Mouse (Mus musculus) embryo, embryonic 10.5 days (tissue): ENCODE results near the gene Rpa2.

ENCODE experiments used
- DNase-seq: peaks from one replicate; pipeline ENCODE4 v3.0.0-alpha.2; 2015; ENCODE audit warnings: low spot score

Gene Rpa2

DNA sequence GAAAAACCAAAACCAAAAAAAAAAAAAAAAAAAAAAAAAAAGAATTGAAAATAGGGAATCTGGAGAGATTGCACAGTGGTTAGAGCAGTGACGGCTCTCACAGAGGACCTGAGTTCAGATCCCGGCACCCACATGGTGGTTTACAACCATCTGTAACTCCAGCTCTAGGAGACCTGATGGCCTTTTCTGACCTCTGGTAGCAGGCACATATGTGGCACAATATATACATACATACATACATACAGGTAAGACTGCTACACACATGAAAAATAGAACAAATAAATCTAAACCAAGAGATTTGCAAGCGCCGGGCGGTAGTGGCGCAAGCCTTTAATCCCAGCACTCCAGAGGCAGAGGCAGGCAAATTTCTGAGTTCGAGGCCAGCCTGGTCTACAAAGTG lies 35.7 kb downstream of the Rpa2 start:
- DNase-seq: no peak

GRCm38 (mm10) chr4:132804331-132804730 lies 36.2 kb downstream of the Rpa2 start:
- DNase-seq: no peak

DNA sequence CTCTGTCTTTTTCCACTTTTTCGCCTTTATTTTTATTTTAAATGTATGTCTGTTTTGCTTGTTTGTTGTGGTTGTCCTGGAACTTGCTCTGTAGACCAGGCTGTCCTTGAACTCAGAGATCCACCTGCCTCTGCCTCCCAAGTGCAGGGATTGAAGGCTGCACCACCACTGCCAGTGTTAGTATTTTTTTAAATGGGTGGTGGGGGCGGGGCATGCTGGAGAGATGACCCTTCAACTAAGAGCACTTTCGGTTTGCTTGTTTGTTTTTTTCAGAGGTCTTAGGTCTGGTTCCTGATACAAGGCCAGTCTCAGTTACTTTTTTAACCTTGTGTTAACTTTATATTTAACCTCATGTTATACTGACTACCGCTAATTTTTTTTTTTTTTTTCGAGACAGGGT lies 37.0 kb downstream of the Rpa2 start:
- DNase-seq: no peak

DNA sequence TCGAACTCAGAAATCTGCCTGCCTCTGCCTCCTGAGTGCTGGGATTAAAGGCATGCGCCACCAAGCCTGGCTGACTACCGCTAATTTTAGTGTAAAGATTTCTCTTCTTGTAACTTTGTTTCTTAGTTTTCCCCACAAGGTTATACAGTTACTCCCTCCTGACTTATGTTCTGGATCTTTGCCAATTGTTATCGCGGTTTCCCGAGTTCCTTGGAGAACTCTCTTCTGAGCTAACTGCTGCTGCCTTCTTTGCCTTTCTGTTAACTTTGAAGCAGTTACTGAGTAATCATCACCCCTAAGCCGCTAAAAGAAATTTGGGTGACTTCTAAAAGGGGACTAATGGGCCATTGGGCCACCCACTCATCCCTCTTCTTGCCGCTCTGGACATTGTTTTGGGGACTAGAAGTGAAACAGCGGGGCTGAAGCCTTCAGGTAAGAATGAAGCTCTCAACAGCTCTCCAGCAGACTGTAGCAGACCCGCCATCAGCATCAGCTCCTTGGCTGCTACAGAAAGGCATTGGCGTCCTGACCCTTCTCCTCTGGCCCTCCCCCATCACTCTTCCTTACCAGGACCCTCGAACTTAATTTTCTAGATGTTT lies 37.6 kb downstream of the Rpa2 start:
- no peak for DNase-seq

DNA sequence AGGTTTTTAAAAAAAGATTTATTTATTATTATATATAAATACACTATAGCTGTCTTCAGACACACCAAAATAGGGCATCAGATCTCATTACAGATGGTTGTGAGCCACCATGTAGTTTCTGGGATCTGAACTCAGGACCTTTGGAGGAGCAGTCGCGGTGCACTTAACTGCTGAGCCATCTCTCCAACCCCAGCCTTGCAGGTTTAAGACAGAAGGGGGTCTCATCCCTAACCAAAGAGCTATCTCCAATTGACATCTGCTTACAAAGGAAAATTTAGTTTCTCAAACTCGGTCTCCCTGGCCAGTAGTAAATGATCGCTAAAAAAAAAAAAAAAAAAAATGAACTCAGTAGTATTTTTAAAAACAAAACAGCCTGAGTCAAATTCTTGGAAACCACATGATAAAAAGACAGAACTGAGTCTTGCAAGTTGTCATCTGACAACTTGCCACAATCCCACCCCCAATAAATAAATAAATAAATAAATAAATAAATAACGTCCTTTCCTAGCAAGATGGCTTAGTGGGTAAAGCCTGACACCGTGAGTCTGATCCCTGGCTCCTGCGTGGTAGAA lies 38.6 kb downstream of the Rpa2 start:
- DNase-seq: no peak

DNA sequence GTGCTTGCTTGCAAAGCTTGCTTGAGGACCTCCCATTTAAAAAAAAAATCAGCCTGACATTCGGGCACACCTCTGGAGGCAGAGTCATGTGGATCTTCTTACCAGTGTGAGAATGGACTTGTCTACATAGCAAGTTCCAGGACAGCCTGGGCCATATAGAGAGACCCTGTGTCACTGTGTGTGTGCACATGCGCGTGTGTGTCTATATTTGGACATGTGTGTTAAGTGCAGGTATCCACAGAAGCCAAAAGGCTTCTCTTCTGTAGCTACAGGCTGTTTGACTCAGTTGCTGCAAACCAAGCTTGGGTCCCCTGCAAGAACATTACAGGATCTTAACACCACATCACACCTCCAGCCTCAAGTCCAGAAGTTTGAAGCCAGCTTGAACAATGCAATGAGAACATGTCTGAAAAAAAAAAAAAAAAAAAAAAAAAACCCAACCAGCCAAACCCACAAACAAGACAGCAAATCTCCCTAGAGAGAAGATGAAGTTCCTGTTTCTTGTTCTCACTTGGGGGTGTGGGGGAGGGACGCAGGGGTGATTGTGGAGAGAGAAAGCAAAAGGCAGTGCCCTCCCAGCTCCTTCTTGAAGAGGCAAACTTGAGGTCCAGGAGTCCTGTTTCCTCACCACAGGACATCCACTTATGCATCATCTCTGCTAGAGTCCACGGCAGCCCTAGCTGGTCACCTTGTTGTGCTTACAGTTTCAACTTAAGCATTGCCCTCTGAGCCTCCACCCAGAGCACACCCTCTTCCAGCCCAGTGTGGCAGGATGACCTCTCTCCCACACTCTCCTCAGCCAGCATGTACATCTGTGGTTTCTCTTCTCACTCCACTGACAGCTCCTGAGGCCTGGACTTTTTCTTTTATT lies 39.9 kb downstream of the Rpa2 start:
- no peak for DNase-seq

- no peak for DNase-seq
These were observed 41.5 kb downstream of the Rpa2 start for GRCm38 (mm10) chr4:132809621-132810020.

DNA sequence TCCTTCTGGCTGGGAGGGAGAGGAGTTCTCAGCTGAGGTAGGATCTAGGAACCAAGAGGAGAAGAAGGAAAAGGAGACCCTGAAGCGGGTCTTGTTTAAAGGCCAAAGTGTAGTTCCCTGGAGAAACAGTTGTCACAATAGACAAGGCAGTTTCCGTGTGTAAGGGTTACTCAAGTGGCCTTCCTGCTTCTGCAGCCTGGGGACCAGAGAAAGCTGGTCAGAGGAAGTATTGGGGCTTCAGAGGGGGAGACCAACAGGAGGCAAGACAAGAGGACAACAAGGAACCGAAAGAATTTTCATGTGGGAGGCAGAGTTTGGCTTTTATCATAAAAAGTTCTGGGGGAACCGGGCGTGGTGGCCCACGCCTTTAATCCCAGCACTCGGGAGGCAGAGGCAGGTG lies 48.3 kb downstream of the Rpa2 start:
- DNase-seq: no peak

- DNase-seq: no peak
These were observed 48.7 kb downstream of the Rpa2 start for GRCm38 (mm10) chr4:132816855-132817254.

DNA sequence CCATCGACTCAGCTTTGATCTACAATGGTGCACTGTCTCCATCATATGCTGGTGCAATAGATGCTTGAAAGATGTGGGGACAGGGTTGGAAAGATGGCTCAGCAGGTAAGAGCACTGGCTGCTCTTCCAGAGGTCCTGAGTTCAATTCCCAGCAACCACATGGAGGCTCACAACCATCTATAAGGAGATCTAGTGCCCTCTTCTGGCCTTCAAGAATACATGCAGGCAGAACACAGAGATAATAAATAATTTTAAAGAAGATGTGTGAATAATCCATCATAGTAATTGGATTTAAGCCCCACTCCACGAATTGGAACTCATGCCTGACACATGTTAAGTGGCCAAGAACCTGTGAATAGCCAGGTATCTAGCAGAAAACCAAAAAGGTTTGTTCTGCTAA lies 50.3 kb downstream of the Rpa2 start:
- DNase-seq: no peak

GRCm38 (mm10) chr4:132823614-132824366 lies 55.7 kb downstream of the Rpa2 start:
- DNase-seq: peak; percentile 80
